Mouse (Mus musculus) thymus, postnatal 4 days (tissue): ENCODE results near the gene Abhd4.
"Not testable (repeated sequence)": the region's sequence is repeated elsewhere in the genome, so short reads cannot be mapped to it uniquely, and the experiment has no call there.

Experiments used
- DNase-seq: peaks from one replicate; pipeline ENCODE4 v3.0.0; 2021

Abhd4 gene

DNA sequence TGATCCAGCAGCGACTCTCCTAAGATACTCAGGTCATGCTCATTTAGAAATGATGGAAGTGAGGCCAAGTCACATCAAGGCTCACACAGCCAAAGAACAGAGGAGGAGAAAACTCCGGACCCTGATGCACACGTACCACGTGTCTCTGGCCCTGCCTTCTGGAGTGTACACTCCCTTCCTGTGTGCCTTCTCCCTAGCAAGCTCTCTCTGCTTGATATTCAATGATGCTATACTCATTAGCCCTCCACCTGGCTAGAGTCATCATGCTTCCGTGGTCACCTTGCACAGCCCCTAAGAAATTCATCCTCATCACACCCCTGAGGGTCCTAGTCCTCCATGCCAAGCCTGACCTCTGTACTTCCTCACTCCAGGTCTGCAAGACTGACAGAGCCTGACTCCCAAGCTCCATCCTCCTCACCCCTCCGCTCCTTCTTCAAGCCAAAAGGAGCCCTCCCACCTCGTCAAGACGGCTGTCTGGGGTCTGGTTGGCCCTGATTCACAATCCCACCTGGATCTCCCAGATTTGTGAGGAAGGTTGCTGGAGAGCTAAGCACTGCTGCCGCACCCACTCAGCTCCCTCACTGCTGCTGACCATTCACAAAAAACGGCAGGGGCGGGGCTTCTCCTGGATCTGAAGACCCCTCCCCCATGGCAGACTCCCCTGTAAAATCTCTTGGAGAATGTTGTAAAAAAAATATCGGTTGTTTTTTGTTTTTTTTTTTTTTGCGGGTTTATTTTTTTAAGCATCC, 30.5 kb upstream of the Abhd4 start:
- peak; percentile 55 for DNase-seq

DNA sequence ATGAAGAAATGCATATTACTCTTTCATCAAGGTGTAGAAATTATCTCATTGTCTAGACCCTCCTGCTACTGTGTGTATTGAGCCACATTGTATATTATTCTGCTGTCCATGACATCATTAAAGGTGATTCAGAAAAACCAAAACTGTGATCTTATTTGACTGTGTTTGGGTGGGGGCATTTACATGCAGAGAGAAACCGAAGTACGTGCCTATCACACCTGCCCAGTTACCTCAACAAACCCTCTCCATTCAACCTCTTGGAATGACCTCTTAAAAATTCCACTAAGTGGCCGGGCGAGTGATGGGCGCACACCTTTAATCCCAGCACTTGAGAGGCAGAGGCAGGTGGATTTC, 29.9 kb upstream of the Abhd4 start:
- no peak for DNase-seq

DNA sequence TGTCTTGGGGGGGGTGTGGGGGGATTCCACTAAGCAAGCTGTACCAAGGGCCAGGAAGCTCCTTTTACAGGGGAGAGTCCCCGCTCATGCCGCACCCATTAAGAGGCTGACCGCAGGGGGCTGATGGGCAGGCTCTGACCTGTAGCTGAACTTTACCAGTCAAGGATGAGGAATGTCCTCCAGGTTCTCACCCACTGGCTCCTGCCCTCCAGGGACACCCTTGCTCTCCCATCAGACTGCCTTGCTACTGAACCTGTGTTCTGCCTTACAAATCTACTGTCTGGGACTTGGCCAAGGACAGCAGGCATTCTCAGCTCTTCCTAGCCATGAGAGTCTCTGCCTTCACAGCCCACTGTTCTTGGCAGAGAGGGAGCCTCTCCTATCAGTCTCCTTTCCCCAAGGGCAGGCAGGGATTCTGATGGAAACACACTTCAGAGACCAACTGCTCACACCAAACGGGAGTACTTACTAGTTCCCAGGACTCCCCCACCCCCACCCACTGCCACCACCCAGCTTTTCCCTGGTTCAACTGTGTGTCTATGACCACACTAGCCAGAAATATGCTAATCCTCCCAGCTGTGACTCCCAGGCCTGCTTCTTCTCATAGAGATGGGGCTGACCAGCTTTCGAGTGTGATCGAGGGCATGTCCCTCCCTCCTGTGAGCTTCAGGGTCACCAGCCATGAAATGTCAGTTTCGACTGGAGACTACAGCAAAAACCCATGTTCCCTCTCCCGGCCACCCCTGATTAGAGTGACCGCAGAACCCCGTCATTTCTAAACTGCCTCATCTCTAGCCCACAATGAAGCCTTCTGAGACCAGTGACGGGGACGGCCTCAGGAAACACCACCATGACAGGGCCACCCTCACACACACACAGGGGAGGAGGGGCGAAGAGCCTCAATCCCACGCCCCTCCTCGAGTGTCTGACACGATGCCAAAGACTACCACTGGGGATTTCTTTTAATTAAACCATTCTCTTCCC, 29.2 kb upstream of the Abhd4 start:
- peak; percentile 72 for DNase-seq

DNA sequence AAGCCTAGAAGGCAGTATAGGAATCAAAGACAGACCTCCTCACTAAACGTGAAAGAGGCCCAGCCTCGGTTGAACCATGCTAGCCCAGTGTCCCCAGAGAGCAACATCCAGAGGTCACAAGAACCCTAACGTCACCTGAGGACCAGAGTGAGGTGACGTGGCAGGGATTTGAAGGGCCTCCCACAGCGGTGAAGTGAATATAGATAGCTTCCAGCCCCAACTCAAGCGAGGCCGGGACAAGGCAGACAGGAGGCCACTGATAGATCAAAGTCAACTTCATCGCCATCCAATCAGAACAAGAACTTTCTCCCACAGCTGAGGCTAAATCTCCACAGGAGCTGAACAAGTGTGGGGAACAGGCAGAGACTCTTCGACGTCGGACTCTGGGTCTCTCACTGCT, 28.3 kb upstream of the Abhd4 start:
- peak; percentile 61 for DNase-seq

DNA sequence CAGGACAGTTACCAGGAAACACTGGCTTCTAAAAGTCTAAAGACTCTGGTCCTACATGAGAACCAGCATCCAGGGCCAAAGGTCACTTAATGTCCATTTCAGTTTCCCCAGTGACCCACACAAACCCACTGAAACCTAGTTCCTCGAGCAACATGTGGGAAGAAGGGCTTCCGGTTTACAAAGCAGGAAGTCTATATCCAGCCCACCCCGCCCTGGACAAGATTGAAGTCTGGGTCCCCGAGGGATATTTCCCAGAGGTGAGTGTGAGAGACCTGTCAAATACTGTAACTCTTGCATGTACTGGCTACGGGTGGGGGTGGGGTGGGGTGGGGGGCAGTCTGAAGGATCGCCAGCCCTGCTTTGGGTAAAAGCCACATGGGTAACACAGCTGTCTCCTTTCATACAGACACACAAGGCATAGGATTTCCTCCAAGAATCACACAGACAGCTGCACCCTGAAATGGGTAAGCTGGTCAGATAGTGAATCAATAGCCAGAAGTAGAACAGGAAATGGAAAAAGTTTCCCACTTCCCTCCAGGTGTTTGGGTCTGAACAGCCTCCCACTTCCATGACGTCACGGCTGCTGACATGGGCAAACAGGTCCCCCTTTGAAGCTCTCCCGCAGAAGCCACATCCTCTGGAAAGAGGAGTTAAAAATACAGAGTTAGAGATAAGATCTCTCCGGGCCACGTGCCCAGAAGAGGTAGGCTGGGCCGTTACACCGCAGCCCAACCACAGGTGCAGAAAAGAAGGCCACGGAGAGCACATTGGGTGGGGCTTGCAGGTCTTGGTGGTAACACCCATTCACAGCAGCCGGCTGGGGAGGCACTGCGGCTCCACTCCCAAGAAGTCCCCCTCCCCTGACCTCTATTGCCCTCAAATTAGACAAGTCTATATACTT, 26.8 kb upstream of the Abhd4 start:
- DNase-seq: peak; percentile 96

DNA sequence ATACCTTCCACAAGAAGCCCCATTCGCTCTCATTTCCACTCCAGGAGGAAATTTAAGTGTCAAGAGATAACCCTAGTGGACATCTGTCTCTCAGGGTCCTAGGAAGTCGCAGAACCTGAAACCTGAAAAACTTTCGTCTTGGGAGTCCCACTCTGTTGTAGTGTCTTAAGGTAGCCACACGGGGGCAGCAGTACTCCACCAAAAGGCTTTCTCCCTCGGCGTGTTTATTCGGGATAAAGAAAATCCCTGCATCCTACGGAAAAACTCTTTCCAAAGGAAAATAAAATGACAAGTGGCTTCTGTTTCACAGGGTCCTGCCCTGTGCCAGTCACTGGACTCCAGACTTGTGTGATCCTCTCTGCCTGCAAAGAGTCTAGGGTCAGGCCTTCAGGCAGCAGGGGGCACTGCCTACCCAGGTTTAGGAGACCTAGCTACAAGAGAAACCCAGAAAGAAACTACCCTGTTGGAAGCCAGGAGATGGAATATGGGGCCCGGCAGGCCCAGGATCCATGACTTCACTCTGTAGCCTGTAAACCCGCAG, 26.0 kb upstream of the Abhd4 start:
- DNase-seq: peak; percentile 93

DNA sequence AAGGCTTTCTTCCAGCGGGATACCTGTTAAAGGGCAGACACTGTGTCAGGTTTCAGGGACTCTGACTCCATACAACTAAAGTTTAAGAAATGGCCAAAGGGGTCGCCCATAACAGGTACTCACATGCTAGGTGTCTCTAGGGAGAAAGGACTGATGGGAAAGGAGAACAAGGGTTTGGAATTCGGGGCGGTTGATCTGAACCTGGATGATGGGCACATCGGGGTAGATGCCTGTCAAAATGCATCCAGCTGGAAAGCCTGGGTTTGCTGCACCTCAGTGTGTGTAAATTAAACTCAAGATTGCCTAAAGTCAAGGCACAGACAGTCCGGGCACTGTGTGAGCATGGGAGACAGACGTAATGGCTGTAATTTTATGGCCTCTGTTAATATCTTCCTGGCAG, 25.5 kb upstream of the Abhd4 start:
- peak; percentile 64 for DNase-seq

DNA sequence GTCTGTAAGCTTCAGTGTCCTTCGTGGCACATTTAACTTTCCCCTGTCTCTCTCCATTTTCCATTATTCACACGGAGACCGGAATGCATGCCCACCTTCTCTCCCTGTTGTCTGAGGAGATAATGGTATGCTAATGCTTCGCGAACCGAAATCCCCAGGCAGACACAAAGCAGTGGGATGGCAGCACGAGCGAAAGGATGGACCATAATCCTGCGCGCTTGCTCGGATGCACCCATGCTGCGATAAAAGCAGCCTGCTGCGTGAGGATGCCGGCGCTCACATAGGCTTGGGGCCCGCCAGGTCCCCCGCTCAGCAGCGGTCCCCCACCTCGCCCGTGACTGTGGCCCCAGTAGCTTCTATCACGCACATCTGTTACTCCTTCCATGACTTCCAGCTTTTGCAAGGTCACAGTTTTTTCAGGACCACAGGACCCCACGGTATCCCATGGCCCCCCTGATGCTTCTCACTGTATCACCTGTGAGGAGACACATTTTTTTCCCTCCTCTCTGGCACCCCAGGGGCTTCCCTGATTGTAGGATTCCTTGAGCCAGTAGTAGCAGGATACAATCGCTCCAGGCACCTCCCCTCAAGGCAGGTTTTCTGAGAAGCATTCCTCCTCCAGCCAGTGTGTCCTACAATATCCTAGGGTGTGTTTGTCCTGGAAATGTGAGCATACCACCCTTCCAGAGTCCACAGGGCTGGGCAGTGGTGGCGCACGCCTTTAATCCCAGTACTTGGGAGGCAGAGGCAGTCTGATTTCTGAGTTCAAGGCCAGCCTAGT, 24.9 kb upstream of the Abhd4 start:
- peak; percentile 79 for DNase-seq

DNA sequence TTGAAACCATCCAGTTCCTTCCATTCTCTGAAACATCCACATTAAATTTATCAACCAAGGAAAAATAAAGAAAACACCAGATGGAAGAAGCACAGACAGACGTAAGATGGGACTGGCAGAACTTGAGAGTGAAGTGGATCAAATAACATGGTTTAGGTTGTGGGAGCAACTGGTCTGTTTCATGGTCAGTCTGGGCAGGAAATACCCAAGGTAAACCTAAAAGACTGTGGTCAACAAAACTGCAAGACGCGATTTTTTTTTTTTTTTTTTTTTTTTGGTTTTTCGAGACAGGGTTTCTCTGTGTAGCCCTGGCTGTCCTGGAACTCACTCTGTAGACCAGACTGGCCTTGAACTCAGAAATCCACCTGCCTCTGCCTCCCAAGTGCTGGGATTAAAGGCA, 24.1 kb upstream of the Abhd4 start:
- DNase-seq: not testable (repeated sequence)

DNA sequence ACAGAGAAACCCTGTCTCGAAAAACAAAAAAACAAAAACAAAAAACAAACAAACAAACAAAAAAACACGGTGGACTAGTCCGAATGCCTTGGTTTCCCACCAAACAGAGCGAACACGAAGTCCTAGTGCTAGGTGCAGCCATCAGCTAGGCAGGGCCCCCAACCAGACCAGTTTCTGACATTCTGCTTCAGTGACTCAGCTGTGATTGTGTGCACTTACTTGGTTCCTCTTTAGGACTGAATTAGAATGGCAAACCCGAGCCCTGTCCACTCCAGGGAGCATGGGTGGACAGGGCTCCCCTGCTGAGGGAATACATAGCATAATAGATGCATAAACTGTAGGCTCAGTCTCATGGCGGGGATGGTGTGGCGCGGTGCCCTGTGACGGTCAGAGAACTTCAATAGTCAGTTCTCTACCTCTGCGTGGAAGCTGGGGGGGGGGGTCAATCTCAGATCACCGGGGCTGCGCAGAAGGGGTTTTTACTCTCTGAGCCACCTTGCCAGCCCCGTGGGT, 23.3 kb upstream of the Abhd4 start:
- DNase-seq: peak; percentile 46

DNA sequence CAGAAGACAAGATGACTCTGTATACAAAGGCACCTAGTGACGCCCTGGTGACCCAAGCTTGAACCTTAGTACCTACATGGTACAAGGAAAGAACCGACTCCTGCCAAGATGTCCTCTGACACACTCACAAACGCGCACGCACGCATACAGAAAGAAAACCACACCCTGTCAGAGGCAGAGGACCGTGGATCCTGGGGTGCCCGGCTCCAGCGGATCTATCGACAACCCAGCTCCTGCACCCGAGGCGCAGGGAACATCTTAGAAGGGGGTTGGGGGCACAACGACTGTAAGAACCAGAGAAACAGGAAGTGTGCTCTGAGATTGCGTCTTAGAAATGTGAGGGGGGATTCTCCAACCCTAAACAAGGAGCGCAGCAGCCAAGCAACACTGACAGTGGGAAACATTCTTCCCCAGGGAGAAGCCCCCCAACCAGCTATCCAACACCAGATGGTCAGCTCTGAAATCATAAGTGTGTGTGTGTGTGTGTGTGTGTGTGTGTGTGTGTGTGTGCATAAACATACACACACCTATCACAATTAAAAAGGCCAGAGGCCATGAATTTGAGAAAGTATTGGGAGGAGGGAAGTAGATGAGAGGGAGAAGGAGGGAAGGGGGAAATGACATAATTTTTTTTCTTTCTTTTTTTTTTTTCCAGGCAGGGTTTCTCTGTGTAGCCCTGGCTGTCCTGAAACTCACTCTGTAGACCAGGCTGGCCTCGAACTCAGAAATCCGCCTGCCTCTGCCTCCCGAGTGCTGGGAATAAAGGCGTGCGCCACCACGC, 22.6 kb upstream of the Abhd4 start:
- DNase-seq: peak; percentile 69

DNA sequence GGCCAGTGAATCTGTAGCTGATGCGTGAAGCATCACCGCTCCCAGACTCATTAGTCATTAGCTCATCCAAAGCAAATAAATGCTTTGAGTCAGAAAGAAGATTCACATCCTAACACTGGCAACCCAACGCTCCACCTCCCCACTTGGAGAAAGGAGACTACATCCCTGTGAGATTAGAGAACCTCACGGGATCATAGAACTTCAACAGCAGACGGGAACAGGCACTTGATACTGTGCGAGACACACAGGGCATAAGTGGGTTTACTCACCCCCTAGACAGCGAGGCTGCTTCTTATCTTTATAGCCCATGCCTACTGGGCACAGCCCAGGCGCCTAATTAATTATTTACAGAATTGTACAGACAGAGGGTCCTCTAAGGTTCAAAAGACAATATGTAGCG, 21.8 kb upstream of the Abhd4 start:
- no peak for DNase-seq

DNA sequence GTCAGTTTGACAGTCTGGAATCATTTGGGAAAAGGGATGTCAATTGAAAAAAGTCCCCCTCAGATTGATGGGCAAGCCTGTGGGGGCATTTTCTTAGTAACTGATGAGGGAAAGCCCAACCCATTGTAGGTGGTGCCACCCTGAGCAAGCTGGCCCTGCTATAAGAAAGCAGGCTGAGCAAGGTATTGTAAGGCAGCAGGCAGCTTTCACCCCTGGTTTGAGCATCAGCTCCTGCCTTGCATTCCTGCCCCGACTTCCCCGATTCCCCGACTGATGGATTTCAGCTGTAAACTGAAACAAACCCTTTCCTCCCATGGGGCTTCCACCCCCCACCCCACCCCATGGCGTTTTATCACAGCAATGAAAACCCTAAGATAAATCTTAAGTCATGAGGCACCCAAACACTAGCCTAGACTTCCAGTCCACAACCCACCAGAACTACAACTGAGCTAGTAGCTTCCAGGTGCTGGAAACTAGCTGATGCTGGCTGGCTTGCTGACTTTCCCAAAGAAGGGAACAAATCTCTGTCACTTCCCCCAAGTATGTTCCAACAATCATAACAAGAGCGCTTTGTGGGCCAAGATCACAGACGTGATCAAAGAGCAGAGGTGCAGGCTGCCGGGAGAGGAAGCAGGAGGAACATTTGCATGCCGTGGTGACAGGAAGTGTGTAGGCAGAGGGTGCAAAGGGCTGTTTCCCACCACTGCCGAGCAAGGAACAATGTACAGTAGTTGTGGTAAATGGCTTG, 21.0 kb upstream of the Abhd4 start:
- peak; percentile 79 for DNase-seq

DNA sequence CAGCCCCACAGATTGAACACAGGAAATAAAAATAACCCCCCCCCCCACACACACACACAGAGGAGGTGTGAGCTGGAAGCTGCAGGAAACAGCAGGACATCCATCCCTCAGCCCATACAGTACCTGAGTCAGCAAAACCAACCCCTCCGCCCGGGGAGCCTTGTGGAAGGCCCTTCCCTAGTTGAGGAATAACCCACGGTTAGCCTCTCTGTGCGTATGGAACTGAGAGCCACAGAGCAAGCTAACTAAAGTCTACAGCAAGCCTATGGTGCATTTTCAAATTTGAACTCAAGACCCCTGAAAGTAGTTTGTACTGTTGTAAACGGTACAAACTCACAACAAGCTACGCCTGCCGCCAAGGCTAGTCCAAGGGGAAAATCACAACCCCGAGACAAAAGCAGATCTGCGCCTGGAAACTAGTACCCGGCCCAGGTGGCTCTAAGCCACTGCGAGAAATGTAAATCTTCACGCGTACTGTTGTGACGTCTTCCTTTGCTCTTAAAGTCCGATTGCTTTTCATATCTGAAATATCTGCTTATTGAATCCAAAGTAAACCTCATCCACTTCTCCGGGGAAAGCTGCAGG, 20.3 kb upstream of the Abhd4 start:
- DNase-seq: peak; percentile 57

DNA sequence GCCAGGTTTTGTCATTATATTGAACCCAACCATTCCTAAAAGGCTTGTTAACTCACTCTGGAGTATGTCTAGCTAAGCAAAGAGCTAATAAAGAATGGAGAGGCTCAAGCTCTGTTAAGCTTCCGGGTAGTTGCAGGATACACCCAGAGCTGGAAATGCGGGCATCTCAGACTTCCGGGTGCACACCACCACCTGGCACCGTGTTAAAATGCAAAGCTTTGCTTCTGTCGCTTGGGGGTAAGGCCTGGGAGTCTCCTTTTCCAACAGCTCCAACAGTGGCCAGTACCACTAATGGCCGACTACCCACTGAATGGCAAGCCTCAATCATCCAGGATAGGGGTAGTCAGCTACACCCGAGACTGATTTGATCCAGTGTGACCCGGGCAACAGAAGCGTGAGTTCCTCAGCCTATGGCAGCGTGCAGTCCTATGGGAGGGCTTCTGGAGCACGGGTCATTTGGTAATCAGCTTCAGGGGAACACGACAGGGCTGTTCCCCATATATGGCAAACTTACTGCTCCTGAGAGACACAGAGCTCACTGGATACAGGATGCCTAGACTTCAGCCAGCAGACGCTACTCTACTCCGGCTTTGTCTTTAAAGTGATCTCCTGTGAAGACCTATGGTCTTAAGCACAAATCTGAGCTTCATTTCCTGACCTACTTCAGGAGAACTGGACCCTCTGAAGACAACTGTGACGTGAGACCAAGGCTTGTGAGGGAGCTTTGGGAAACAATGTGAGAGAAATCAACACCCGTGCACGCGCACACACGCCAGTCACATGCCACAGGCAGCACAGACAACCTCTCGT, 19.6 kb upstream of the Abhd4 start:
- no peak for DNase-seq

DNA sequence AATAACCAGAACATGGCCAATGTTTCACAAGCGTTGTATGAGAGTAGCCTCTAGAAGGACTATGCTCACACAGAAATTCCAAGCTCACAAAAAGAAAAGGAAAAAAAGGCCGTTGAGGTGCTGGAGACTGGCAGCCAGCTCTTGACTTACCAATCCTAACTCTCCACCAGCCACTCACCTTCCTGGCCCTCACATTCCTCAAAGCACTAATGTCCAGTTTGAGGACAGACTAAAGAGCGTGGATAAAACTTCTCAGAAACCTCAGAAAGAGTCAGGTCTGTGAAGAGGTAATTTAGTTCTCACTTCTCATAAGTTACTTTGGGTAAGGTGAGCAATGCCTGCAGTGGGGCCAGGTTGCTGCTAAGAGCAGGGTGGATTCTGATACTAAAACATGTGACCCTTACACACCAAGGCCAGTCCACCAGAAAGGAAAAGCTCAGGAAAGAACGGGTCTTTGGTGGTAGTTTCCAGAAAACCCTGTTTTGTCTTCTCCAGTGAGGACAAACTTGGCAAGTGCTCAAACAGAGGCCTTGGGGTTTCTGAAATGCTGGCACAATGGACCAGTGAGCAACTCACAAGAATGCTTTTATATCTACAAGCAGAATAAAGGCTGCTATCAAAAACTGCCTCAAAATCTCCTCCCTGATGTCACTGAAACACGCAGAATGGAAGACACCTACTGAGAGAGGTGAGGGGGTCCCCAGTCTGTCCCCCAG, 18.0 kb upstream of the Abhd4 start:
- DNase-seq: no peak

DNA sequence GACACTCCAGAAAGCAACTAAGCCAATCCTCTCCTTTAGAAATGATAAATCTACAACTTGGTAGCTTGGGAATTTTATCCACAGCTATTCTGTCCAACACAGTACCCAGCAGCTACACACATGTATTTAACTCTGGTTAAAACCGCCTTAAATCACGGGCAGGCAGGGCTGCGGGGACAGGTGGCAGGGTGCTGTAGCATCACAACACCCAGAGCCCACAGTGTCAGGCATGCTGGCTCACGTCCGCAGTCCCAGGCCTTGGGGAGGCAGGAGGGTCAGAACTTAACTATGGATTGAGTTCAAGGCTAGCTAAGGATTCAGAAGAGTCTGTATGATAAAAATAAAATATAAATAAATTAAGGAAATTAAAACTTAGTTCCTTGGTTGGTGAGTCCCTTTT, 17.1 kb upstream of the Abhd4 start:
- DNase-seq: peak; percentile 62
